Mouse (Mus musculus) ES-Bruce4 (cell line): ENCODE data around the gene Cenpi.

Experiments
- EP300 ChIP-seq: IDR thresholded peaks from 2 replicates; pipeline ENCODE4 v1.6.1; 2011; ENCODE audit warnings: low read depth, low read length; ENCODE audit not compliant: insufficient read depth
- POLR2A ChIP-seq: IDR thresholded peaks from one replicate; pipeline ENCODE4 v1.8.1; 2011; ENCODE audit warnings: low read length; ENCODE audit not compliant: insufficient read depth

DNA sequence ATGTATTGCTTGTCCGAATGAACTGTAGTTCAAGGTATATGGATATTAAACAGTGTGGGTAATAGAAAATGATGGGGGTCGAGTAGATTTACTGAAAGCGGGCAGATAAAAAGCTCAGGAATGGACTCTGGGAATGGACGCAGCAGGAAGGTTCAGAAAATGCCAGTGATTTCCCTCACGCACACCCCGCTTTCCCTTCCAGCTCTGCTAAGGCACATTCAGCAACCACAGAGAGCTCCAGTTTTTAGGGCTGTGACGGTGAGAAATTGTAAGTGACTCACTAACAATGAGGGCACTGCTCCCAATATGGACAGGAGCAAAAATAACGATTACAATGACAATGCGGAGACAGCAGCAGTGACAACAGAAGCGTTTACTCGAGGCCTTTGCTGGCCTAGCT is 45.8 kb upstream of the Cenpi start:
- no peak for TF ChIP-seq POLR2A
- TF ChIP-seq EP300 = no peak
